Mouse (Mus musculus): Measurements from ENCODE around the gene Ikbip.

DNA sequence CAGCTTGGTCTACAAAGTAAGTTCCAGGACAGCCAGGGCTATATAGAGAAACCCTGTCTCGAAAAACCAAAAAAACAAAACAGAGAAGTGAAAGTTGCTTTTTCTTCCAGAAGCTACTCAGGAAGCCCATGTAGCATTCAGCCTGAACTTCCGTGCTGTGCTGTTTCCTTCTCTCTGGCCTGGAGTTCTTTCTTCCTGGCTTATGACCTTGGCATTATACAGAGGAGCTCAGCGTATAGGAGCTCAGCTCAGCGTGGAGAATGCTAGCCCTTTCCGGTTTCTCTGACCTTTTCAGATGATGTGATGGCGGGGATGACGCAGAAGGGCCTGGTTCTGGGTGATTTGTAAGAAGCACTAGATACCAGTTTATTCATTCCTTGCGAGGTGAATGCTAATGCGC is 54.7 kb downstream of the Ikbip start:
- TF ChIP-seq CTCF (IDR thresholded peaks at IDR 0.05; ENCODE audit: insufficient read depth, low read length) (no peak), POLR2A (IDR thresholded peaks at IDR 0.05; ENCODE audit: borderline replicate concordance, extremely low read depth, low read depth, low read length) (no peak)

Measured in lung, adult 2 months (tissue).